Mouse (Mus musculus) MEL (cell line): ENCODE measurements at regions not wholly inside any gene's neighbourhood (a gene's known extent, or its start where the extent isn't known, plus 50 kb on each side); places are given as distances from the start of the nearest gene placed in this dataset.

ENCODE experiments used
- CTCF ChIP-seq, 3 experiments: IDR thresholded peaks in 2 of 3; conservative IDR thresholded peaks in 1 of 3; 2 replicates each; pipeline ENCODE4 v1.5.1; 2011 to 2012; ENCODE audit warnings: low read length in 3 of 3, low read depth in 2 of 3, mild to moderate bottlenecking in 2 of 3, improper control_type of control experiment in 1 of 3, inconsistent platforms in 1 of 3, mixed read lengths in 1 of 3, moderate library complexity in 1 of 3; ENCODE audit not compliant: control insufficient read depth in 1 of 3, insufficient read depth in 1 of 3, poor library complexity in 1 of 3, severe bottlenecking in 1 of 3
- EP300 ChIP-seq, 2 experiments: IDR thresholded peaks; 2 replicates each; pipeline ENCODE4 v1.6.1; 2011; ENCODE audit warnings: improper control_type of control experiment in 2 of 2, low read length in 2 of 2, low read depth in 1 of 2, mild to moderate bottlenecking in 1 of 2
- USF2 ChIP-seq, 2 experiments: IDR thresholded peaks; 2 replicates each; pipeline ENCODE4 v1.6.1; 2011 to 2012; ENCODE audit warnings: improper control_type of control experiment in 2 of 2, low read length in 2 of 2, borderline replicate concordance in 1 of 2, inconsistent platforms in 1 of 2, low read depth in 1 of 2, mild to moderate bottlenecking in 1 of 2; ENCODE audit not compliant: insufficient read depth in 1 of 2
- ZMIZ1 ChIP-seq: IDR thresholded peaks from 2 replicates; pipeline ENCODE4 v1.6.1; 2012; ENCODE audit warnings: low read depth, mild to moderate bottlenecking, inconsistent platforms, low read length, improper control_type of control experiment, moderate library complexity

- TF ChIP-seq USF2 (IDR thresholded peaks at IDR 0.05; ENCODE audit: borderline replicate concordance in 1 of 2, insufficient read depth in 1 of 2, low read depth in 1 of 2, low read length in 2 of 2), result no peak
- TF ChIP-seq EP300 (IDR thresholded peaks at IDR 0.05; ENCODE audit: low read depth in 1 of 2, low read length in 2 of 2), result no peak
- TF ChIP-seq ZMIZ1, result no peak
- no peak for TF ChIP-seq CTCF (IDR thresholded peaks at IDR 0.05 in 2 of 3, conservative IDR thresholded peaks at IDR 0.05 in 1 of 3; ENCODE audit: control insufficient read depth in 1 of 3, insufficient read depth in 1 of 3, low read depth in 2 of 3, low read length in 3 of 3, poor library complexity in 1 of 3, severe bottlenecking in 1 of 3)
These were observed 424.1 kb upstream of the Fam92a start for GRCm38 (mm10) chr4:12595801-12596515.
